Mouse (Mus musculus) hindbrain, embryonic 12.5 days (tissue): ENCODE results near the gene Tmem132a. TPM values are rescaled to one million over a fixed set of nuclear protein-coding genes. Genes with fewer than 3 reads are reported as not detected.

Experiments
- ATAC-seq: fragments of 200-750 bp; cut with Nextera tagmentation; 2 replicates; pipeline ENCODE4 v1.8.0; 2017; ENCODE audit warnings: moderate TSS enrichment; ENCODE audit not compliant: low FRiP score
- H3K27ac ChIP-seq: fragments of 300-500 bp; sonication (generic); 2 replicates; pipeline ENCODE4 v1.5.1; 2016; ENCODE audit warnings: mild to moderate bottlenecking
- H3K27me3 ChIP-seq: fragments of 300-500 bp; sonication (generic); 2 replicates; pipeline ENCODE4 v1.6.1; 2016; ENCODE audit warnings: mild to moderate bottlenecking
- H3K36me3 ChIP-seq: fragments of 300-500 bp; sonication (generic); 2 replicates; pipeline ENCODE4 v1.6.1; 2016; ENCODE audit warnings: mild to moderate bottlenecking
- H3K4me1 ChIP-seq: fragments of 300-500 bp; sonication (generic); 2 replicates; pipeline ENCODE4 v1.6.1; 2016
- H3K4me2 ChIP-seq: fragments of 300-500 bp; sonication (generic); replicated peaks from 2 replicates; pipeline ENCODE4 v1.6.1; 2016; ENCODE audit warnings: mild to moderate bottlenecking
- H3K4me3 ChIP-seq: fragments of 300-500 bp; sonication (generic); 2 replicates; pipeline ENCODE4 v1.5.1; 2016; ENCODE audit warnings: mild to moderate bottlenecking
- H3K9ac ChIP-seq: fragments of 300-500 bp; sonication (generic); 2 replicates; pipeline ENCODE4 v1.6.1; 2016; ENCODE audit warnings: mild to moderate bottlenecking, moderate library complexity
- H3K9me3 ChIP-seq: fragments of 300-500 bp; sonication (generic); replicated peaks from 2 replicates; pipeline ENCODE4 v1.6.1; 2016; ENCODE audit warnings: mild to moderate bottlenecking
- WGBS: fragments of 180-500 bp; shearing (Covaris S2); methylation state at CpG from one replicate; pipeline ENCODE4 v1.1.7; 2016; 5-methylcytosine and 5-hydroxymethylcytosine counted together
- polyA plus RNA-seq: library from polyadenylated mRNA; unstranded; fragments of >200 nt; fragmentation: Nextera tagmentation; extraction: Ambion mirVana; gene quantifications from 2 replicates; pipeline ENCODE4 v1.2.1, GENCODE M21; 2016

Tmem132a gene
- polyA plus RNA-seq, 1 experiment from 2014 or later = 151 TPM

- Histone ChIP-seq H3K27ac (peak overlapping the region; percentile 95), H3K9me3 (no peaks in the 10 kb centered on the region), H3K27me3 (no peaks in the 10 kb centered on the region), H3K4me1 (peaks cover 32% of the 10 kb centered on the region), H3K9ac (peak overlapping the region; percentile 96), H3K4me2 (peak overlapping the region; percentile 89), H3K4me3 (peak overlapping the region; percentile 83), H3K36me3 (peaks cover 67% of the 10 kb centered on the region)
- WGBS = under 1% methylated on average over 38 of the region's 43 CpGs
- ATAC-seq = peak; percentile 95
Measured at GRCm38 (mm10) chr19:10869241-10869885, 377 bp downstream of the Tmem132a start.

DNA sequence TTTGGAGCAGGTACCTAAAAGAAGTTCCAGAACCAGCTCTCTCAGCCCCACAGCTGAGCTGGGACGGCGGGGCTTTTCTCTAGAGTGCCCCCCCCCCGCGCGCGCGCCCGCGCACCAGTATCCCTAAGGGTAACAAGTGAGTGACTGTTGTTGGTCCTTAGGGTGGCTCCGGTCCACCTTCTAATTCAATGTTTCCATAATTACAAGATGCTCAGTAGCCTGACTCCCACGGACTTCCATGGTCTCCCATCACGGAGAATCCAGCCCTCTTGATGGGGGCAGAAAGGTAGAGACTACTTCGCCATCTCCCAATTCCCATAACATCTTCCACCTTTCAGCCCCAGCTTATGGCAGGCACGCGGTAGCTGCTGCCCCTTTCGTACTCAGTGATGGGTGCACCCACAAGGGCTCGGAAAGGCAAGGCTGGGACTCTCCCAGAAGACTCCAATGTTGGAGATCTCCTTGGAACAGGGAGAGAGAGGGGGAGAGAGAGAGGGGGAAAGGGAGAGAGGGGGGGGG is 1.1 kb downstream of the Tmem132a start:
- H3K4me2 ChIP-seq = peak overlapping the region; percentile 89
- peak overlapping the region; percentile 95 for H3K27ac ChIP-seq
- peak overlapping the region; percentile 96 for H3K9ac ChIP-seq
- no peaks in the 10 kb centered on the region for H3K9me3 ChIP-seq
- 2% methylated on average over 17 of the region's 17 CpGs for WGBS
- H3K4me1 ChIP-seq = peaks cover 32% of the 10 kb centered on the region
- H3K4me3 ChIP-seq = peak overlapping the region; percentile 83
- peaks cover 67% of the 10 kb centered on the region for H3K36me3 ChIP-seq
- peak; percentile 24 for ATAC-seq
- H3K27me3 ChIP-seq = no peaks in the 10 kb centered on the region

GRCm38 (mm10) chr19:10867946-10868622 is 1.7 kb downstream of the Tmem132a start:
- Histone ChIP-seq H3K27me3 (no peaks in the 10 kb centered on the region), H3K4me1 (peaks cover 32% of the 10 kb centered on the region), H3K9me3 (no peaks in the 10 kb centered on the region), H3K4me2 (peak overlapping the region; percentile 89), H3K36me3 (peaks cover 67% of the 10 kb centered on the region), H3K27ac (no peak overlapping the region), H3K9ac (peak overlapping the region; percentile 96), H3K4me3 (peak overlapping the region; percentile 83)
- no peak for ATAC-seq
- WGBS = 33% methylated on average over 5 of the region's 5 CpGs

GRCm38 (mm10) chr19:10866351-10866750 is 3.4 kb downstream of the Tmem132a start:
- Histone ChIP-seq H3K36me3 (peaks cover 67% of the 10 kb centered on the region), H3K9ac (no peak overlapping the region), H3K9me3 (no peaks in the 10 kb centered on the region), H3K4me1 (peaks cover 32% of the 10 kb centered on the region), H3K27me3 (no peaks in the 10 kb centered on the region), H3K4me3 (no peak overlapping the region), H3K27ac (no peak overlapping the region), H3K4me2 (no peak overlapping the region)
- ATAC-seq = no peak
- WGBS = 91% methylated on average over 13 of the region's 13 CpGs

DNA sequence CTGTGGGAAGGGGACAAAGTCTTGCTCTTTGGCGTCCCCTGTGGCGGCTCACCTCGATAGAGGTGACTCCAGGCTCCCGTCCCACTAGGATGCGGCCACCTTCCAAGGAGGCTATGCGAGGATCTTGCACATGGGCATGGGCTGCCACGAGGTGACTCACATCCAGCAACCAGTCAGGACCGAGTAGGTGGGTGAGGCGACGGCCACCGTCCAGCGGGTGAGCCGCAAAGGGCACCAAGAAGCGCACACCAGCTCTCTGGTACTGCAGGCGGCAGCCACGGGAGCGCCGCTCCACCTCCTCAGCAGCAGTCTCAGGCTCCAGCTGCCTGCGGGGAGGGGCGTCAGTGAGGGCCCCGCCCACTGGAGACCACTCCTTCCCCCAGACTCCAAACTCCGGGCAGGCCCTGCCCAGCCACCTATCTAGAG is 9.7 kb downstream of the Tmem132a start:
- H3K27ac ChIP-seq = no peak overlapping the region
- H3K4me3 ChIP-seq = no peak overlapping the region
- 0 out of 2 replicates have a peak, but pooled peaks cover 4% of the 10 kb centered on the region for H3K4me1 ChIP-seq
- 50% methylated on average over 22 of the region's 22 CpGs for WGBS
- H3K36me3 ChIP-seq = peaks cover 93% of the 10 kb centered on the region
- no peaks in the 10 kb centered on the region for H3K27me3 ChIP-seq
- H3K9ac ChIP-seq = no peak overlapping the region
- ATAC-seq = no peak
- no peak overlapping the region for H3K4me2 ChIP-seq
- H3K9me3 ChIP-seq = no peaks in the 10 kb centered on the region

DNA sequence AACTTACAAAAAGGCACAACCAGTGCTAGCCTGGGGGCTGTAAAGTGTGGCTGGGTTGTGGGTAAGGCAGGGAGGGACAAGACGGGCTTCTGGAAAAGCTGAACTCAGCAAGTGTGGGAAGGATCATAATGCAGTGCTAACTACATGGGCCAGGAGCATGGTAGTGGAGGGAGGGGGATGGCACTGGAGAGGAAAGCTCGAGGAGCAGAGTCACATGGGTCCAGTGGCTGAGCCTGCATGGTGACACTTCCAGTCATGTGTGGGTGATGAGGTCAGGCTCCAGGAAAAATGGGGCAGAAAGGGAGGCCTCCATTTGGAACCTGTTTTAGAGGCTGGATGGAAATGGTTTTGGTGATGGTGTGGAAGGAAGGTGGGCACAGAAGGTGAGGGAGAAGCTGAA is 13.2 kb downstream of the Tmem132a start:
- Histone ChIP-seq H3K4me3 (no peak overlapping the region), H3K36me3 (peaks cover 58% of the 10 kb centered on the region), H3K27ac (peak overlapping the region; percentile 3; the same call in 1 of the 2 replicates), H3K4me1 (0 out of 2 replicates have a peak, but pooled peaks cover 4% of the 10 kb centered on the region), H3K27me3 (no peaks in the 10 kb centered on the region), H3K4me2 (no peak overlapping the region), H3K9me3 (no peaks in the 10 kb centered on the region), H3K9ac (no peak overlapping the region)
- 51% methylated on average over 2 of the region's 2 CpGs for WGBS
- ATAC-seq = no peak

DNA sequence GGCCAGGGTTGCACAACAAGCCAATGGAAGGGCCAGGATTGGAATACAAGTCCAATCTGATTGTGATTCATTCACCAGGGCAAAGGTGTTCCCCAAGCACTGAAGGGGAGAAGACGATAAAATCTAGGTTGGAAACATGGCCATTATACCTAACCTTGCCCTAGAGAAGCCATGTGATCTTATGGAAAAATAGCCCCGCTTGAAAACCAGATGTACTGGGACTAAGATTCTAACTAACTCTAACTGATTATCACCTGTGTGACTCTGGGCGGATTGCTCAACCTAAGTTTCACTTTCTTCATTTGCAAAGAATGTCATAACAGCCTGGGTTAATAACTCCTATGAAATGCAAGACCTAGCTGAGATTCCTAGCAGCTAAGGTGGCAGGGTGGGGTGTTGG is 14.3 kb downstream of the Tmem132a start:
- H3K27me3 ChIP-seq = no peaks in the 10 kb centered on the region
- H3K36me3 ChIP-seq = peaks cover 47% of the 10 kb centered on the region
- 88% methylated on average over 3 of the region's 3 CpGs for WGBS
- no peak for ATAC-seq
- no peaks in the 10 kb centered on the region for H3K9me3 ChIP-seq
- H3K4me1 ChIP-seq = 0 out of 2 replicates have a peak, but pooled peaks cover 4% of the 10 kb centered on the region
- H3K4me3 ChIP-seq = no peak overlapping the region
- no peak overlapping the region for H3K4me2 ChIP-seq
- no peak overlapping the region for H3K27ac ChIP-seq
- no peak overlapping the region for H3K9ac ChIP-seq

DNA sequence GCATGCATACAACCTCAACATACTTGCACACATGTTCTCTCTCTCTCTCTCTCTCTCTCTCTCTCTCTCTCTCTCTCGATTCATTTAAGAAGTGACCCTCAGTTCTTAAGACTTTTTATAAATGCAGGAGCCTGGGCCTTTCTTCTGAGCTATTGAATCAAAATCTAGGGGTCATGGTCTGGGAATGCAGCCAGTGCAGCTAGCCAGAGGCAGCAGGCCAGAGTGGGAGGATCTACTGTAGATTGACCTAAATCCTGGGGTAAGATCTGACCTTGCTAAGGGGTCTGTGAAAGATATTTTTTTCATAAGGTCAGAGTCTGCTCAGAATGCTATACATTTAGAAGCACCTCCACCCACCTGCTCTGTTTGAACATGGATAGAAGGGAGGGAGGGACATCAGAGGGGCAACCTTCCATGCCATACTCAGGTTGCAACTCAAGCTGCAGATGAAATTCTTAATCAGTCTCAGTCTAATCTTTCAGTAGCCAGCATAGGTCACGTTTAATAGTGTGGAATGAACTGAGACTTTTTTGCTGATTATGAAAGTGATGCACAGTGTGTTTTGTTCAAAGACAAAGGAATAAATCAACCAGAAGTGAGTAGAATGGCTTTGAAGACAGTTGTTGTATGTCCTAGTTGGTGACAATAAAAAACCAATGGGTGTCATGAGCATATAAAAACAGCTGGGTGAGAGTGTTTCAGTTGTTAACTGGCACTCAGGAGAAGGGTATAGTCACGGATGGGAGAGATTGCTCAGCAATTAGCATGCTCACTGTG is 22.2 kb downstream of the Tmem132a start:
- ATAC-seq = no peak
- WGBS = 45% methylated on average over 3 of the region's 3 CpGs
- no peak overlapping the region for H3K9ac ChIP-seq
- no peak overlapping the region for H3K4me2 ChIP-seq
- H3K4me1 ChIP-seq = peaks cover 3% of the 10 kb centered on the region; the same call in 1 of the 2 replicates
- 0 out of 2 replicates have a peak overlapping the region, but pooled peaks have one; percentile 2 for H3K27ac ChIP-seq
- H3K27me3 ChIP-seq = peaks cover 9% of the 10 kb centered on the region; the same call in 1 of the 2 replicates
- no peaks in the 10 kb centered on the region for H3K9me3 ChIP-seq
- no peaks in the 10 kb centered on the region for H3K36me3 ChIP-seq
- no peak overlapping the region for H3K4me3 ChIP-seq

DNA sequence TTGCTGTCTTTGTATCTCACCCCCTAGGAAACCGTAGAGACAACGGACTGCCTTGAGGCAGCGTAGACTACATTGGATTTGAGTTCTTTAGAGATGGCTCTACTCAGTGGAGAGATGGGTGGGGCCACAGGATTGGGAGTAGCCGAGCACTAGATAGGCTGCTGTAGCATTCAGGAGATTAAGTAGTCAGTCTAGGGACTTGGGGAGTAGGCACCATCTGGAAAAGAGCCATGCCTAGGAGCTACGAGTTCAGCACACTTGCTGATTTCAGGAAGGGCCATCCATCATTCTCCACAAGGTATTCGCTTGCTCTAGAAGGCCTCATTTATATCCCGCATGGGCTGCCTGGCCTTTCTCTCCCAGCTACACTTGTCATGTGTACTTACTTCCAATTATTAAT is 23.6 kb downstream of the Tmem132a start:
- Histone ChIP-seq H3K36me3 (no peaks in the 10 kb centered on the region), H3K27me3 (peaks cover 12% of the 10 kb centered on the region; the same call in 1 of the 2 replicates), H3K4me2 (no peak overlapping the region), H3K4me3 (no peak overlapping the region), H3K9me3 (no peaks in the 10 kb centered on the region), H3K27ac (no peak overlapping the region), H3K4me1 (peaks cover 10% of the 10 kb centered on the region), H3K9ac (no peak overlapping the region)
- ATAC-seq = peak; percentile 58; the same call in 1 of the 2 replicates
- 63% methylated on average over 7 of the region's 7 CpGs for WGBS

- Histone ChIP-seq H3K4me3 (no peak overlapping the region), H3K4me1 (peaks cover 10% of the 10 kb centered on the region), H3K27ac (no peak overlapping the region), H3K9me3 (no peaks in the 10 kb centered on the region), H3K4me2 (no peak overlapping the region), H3K36me3 (no peaks in the 10 kb centered on the region), H3K27me3 (peaks cover 12% of the 10 kb centered on the region; the same call in 1 of the 2 replicates), H3K9ac (no peak overlapping the region)
- WGBS = 75% methylated on average over 3 of the region's 3 CpGs
- ATAC-seq = no peak
Measured at GRCm38 (mm10) chr19:10845454-10845853, 24.3 kb downstream of the Tmem132a start.

DNA sequence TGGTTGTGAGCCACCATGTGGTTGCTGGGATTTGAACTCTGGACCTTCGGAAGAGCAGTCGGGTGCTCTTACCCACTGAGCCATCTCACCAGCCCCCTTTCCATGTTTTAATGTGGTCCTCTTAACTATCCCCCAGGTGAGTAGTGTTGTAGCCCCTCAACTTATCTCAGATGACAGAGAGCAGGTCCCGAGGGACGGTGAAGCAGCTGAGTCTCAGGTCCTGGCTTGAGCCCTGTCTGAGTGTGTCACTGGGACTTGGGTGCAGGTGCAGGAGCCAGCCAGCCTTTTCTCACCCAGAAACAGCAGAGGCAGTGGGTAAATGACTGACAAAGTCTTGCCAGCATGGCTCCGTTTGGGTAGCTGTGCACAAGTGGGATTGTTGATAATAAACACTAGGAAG is 25.5 kb downstream of the Tmem132a start:
- Histone ChIP-seq H3K27ac (no peak overlapping the region), H3K9me3 (no peaks in the 10 kb centered on the region), H3K4me2 (no peak overlapping the region), H3K36me3 (no peaks in the 10 kb centered on the region), H3K9ac (no peak overlapping the region), H3K4me3 (no peak overlapping the region), H3K27me3 (peaks cover 12% of the 10 kb centered on the region; the same call in 1 of the 2 replicates), H3K4me1 (peaks cover 10% of the 10 kb centered on the region)
- ATAC-seq = no peak
- WGBS = 92% methylated on average over 5 of the region's 5 CpGs

DNA sequence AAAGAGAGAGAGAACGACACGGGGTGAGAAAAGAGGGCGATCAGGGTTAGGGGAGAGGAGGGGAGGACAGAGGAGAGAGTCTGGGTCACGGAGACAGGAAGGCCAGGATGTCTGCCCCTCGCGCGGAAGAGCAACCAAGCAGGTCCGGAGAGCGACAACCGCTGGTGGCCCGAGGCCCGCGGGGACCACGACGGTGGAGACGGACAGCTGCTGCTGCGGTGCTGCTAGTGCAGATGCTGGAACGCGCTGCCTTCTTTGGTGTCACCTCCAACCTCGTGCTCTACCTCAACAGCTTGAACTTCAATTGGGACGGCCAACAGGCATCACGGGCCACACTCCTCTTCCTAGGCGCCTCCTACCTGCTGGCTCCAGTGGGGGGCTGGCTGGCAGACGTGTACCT is 26.8 kb downstream of the Tmem132a start:
- H3K4me1 ChIP-seq = peaks cover 10% of the 10 kb centered on the region
- H3K9ac ChIP-seq = no peak overlapping the region
- WGBS = 53% methylated on average over 24 of the region's 24 CpGs
- no peak overlapping the region for H3K27ac ChIP-seq
- H3K9me3 ChIP-seq = no peaks in the 10 kb centered on the region
- H3K27me3 ChIP-seq = peaks cover 12% of the 10 kb centered on the region; the same call in 1 of the 2 replicates
- H3K36me3 ChIP-seq = no peaks in the 10 kb centered on the region
- ATAC-seq = no peak
- H3K4me3 ChIP-seq = no peak overlapping the region
- H3K4me2 ChIP-seq = 0 out of 2 replicates have a peak overlapping the region, but pooled peaks have one; percentile 11
